Mouse (Mus musculus): Measurements from ENCODE around the gene Cbll1. TPM values are rescaled to one million over a fixed set of nuclear protein-coding genes. Genes with fewer than 3 reads are reported as not detected.
A peak's percentile ranks its signal among the peaks of the same experiment; 100 is the strongest.

Cbll1 gene
- polyA plus RNA-seq, 1 experiment: 7.3 TPM

- DNase-seq: peak; percentile 7
- TF ChIP-seq POLR2A (IDR thresholded peaks at IDR 0.05; ENCODE audit: low read depth, low read length) (no peak), CTCF (conservative IDR thresholded peaks at IDR 0.05; ENCODE audit: insufficient read depth, insufficient read length, low read depth, low read length) (no peak)
- 44% methylated on average over 11 of the region's 11 CpGs for WGBS
- no peak overlapping the region for H3K27ac ChIP-seq (ENCODE audit: insufficient read depth, low read depth, low read length)
- no peak overlapping the region for H3K4me3 ChIP-seq (ENCODE audit: insufficient read depth, low read depth, low read length)
- peaks cover 15% of the 10 kb centered on the region for H3K4me1 ChIP-seq (ENCODE audit: control insufficient read depth, insufficient read depth, low read length)
- no peaks in the 10 kb centered on the region for H3K36me3 ChIP-seq (ENCODE audit: control insufficient read depth, insufficient read depth, low read length)
- no peaks in the 10 kb centered on the region for H3K27me3 ChIP-seq (replicated peaks; ENCODE audit: control insufficient read depth, insufficient read depth, low read length)
Measured at GRCm38 (mm10) chr12:31534060-31534843, 34.8 kb upstream of the Cbll1 start.

DNA sequence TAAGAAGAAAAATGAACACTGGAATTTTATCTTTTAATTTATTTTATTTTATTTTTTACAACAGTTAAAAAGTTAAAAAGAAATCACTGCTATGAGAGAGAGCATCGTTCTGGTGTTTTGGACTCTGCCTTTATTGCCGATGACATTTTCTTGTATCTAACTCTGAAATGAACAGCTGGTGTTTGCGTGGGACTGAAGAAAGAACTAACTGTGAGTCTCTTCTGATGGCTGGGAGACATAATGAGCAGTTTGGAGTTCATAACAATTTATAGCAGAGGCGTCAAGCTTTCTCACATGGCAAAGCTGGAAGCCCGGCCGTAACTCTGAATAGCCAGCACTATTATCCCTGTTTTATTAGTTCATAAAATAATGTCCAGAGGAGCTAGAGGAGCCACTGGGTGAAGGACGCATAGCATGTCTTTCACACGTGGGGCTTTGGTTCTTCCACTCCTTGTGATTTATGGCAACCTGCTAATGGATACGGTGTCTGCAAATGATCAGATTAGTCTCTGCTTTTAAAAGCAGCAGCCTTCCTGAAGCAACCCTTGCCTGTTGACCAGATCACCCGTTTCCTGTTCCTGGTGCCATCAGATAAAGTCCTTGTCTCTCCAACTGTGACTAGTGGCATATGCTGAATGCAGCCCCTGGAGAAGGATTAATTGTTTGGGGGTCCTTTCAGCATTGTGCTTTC lies 33.9 kb upstream of the Cbll1 start:
- H3K36me3 ChIP-seq (ENCODE audit: control insufficient read depth, insufficient read depth, low read length): no peaks in the 10 kb centered on the region
- no peaks in the 10 kb centered on the region for H3K27me3 ChIP-seq (replicated peaks; ENCODE audit: control insufficient read depth, insufficient read depth, low read length)
- WGBS: 58% methylated on average over 10 of the region's 10 CpGs
- no peak overlapping the region for H3K4me3 ChIP-seq (ENCODE audit: insufficient read depth, low read depth, low read length)
- peaks cover 11% of the 10 kb centered on the region for H3K4me1 ChIP-seq (ENCODE audit: control insufficient read depth, insufficient read depth, low read length)
- TF ChIP-seq POLR2A (IDR thresholded peaks at IDR 0.05; ENCODE audit: low read depth, low read length) (no peak), CTCF (conservative IDR thresholded peaks at IDR 0.05; ENCODE audit: insufficient read depth, insufficient read length, low read depth, low read length) (no peak)
- DNase-seq: no peak
- no peak overlapping the region for H3K27ac ChIP-seq (ENCODE audit: insufficient read depth, low read depth, low read length)

DNA sequence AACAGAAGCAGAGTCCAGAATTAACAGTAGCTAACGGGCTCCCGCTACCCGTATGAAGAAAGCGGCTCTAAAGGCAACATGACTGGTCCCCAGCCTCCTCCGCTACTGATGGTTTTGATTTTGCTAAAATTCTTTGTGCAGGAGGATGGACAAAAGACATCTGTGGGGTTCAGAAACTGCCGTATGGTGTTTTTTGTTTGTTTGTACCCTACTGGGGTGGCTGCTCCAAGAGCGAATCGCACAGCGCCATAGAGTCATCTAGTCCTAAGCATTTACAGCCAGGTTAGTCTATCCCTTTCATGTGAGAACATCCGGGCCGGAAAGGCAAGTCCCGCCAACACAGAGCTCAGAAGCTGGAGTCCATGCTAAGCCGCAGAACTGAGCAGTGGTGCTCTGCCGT lies 32.6 kb upstream of the Cbll1 start:
- H3K27ac ChIP-seq (ENCODE audit: insufficient read depth, low read depth, low read length): no peak overlapping the region
- no peaks in the 10 kb centered on the region for H3K27me3 ChIP-seq (replicated peaks; ENCODE audit: control insufficient read depth, insufficient read depth, low read length)
- no peak for DNase-seq
- WGBS: 78% methylated on average over 14 of the region's 14 CpGs
- H3K36me3 ChIP-seq (ENCODE audit: control insufficient read depth, insufficient read depth, low read length): no peaks in the 10 kb centered on the region
- peaks cover 3% of the 10 kb centered on the region; the same call in 1 of the 2 replicates for H3K4me1 ChIP-seq (ENCODE audit: control insufficient read depth, insufficient read depth, low read length)
- TF ChIP-seq POLR2A (IDR thresholded peaks at IDR 0.05; ENCODE audit: low read depth, low read length) (no peak), CTCF (conservative IDR thresholded peaks at IDR 0.05; ENCODE audit: insufficient read depth, insufficient read length, low read depth, low read length) (no peak)
- H3K4me3 ChIP-seq (ENCODE audit: insufficient read depth, low read depth, low read length): no peak overlapping the region

- Histone ChIP-seq H3K36me3 (ENCODE audit: control insufficient read depth, insufficient read depth, low read length) (no peaks in the 10 kb centered on the region), H3K27ac (ENCODE audit: insufficient read depth, low read depth, low read length) (no peak overlapping the region), H3K27me3 (replicated peaks; ENCODE audit: control insufficient read depth, insufficient read depth, low read length) (no peaks in the 10 kb centered on the region), H3K4me3 (ENCODE audit: insufficient read depth, low read depth, low read length) (no peak overlapping the region), H3K4me1 (ENCODE audit: control insufficient read depth, insufficient read depth, low read length) (no peaks in the 10 kb centered on the region)
- TF ChIP-seq POLR2A (IDR thresholded peaks at IDR 0.05; ENCODE audit: low read depth, low read length) (no peak), CTCF (conservative IDR thresholded peaks at IDR 0.05; ENCODE audit: insufficient read depth, insufficient read length, low read depth, low read length) (no peak)
- WGBS: 79% methylated on average over 6 of the region's 6 CpGs
- no peak for DNase-seq
Measured at GRCm38 (mm10) chr12:31527407-31527806, 28.0 kb upstream of the Cbll1 start.

DNA sequence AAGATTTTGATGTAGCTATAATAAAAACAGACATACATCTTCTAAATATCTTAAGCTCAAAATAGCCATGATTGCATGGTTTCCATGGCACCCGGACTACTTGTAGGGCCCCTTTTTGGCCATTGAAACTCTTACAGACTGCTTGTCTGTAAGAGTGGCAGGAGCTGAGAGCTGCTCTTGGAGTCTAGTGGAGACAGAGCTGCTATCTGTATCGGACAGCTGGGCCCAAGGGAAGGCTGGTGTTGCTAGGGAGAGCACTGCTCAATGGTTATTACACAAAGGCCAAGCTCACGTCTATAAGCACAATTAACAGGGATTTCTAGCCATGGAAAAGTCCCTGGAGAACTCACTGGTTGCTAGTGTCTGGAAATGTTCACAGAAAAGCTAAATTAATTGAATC lies 22.0 kb upstream of the Cbll1 start:
- 87% methylated on average over 3 of the region's 3 CpGs for WGBS
- Histone ChIP-seq H3K4me1 (ENCODE audit: control insufficient read depth, insufficient read depth, low read length) (no peaks in the 10 kb centered on the region), H3K27ac (ENCODE audit: insufficient read depth, low read depth, low read length) (no peak overlapping the region), H3K4me3 (ENCODE audit: insufficient read depth, low read depth, low read length) (no peak overlapping the region), H3K36me3 (ENCODE audit: control insufficient read depth, insufficient read depth, low read length) (no peaks in the 10 kb centered on the region), H3K27me3 (replicated peaks; ENCODE audit: control insufficient read depth, insufficient read depth, low read length) (no peaks in the 10 kb centered on the region)
- DNase-seq: no peak
- TF ChIP-seq POLR2A (IDR thresholded peaks at IDR 0.05; ENCODE audit: low read depth, low read length) (no peak), CTCF (conservative IDR thresholded peaks at IDR 0.05; ENCODE audit: insufficient read depth, insufficient read length, low read depth, low read length) (no peak)

- WGBS: 56% methylated on average over 6 of the region's 6 CpGs
- DNase-seq: no peak
- no peaks in the 10 kb centered on the region for H3K4me1 ChIP-seq (ENCODE audit: control insufficient read depth, insufficient read depth, low read length)
- H3K36me3 ChIP-seq (ENCODE audit: control insufficient read depth, insufficient read depth, low read length): no peaks in the 10 kb centered on the region
- no peaks in the 10 kb centered on the region for H3K27me3 ChIP-seq (replicated peaks; ENCODE audit: control insufficient read depth, insufficient read depth, low read length)
- H3K4me3 ChIP-seq (ENCODE audit: insufficient read depth, low read depth, low read length): no peak overlapping the region
- no peak for TF ChIP-seq POLR2A (IDR thresholded peaks at IDR 0.05; ENCODE audit: low read depth, low read length)
- no peak for TF ChIP-seq CTCF (conservative IDR thresholded peaks at IDR 0.05; ENCODE audit: insufficient read depth, insufficient read length, low read depth, low read length)
- no peak overlapping the region for H3K27ac ChIP-seq (ENCODE audit: insufficient read depth, low read depth, low read length)
Measured at GRCm38 (mm10) chr12:31520119-31520518, 20.7 kb upstream of the Cbll1 start.
